Mouse (Mus musculus) lung, postnatal 4 days (tissue): ENCODE measurements at regions not wholly inside any gene's neighbourhood (a gene's known extent, or its start where the extent isn't known, plus 50 kb on each side); places are given as distances from the start of the nearest gene placed in this dataset.

Experiments
- DNase-seq, 2 experiments: peaks; one replicate each; pipeline ENCODE4 v3.0.0; 2021

- DNase-seq: no peak
Measured at GRCm38 (mm10) chr12:77135067-77135466, 102.9 kb upstream of the Fut8 start.

- DNase-seq: no peak
Measured at GRCm38 (mm10) chr12:77134306-77135010, 103.5 kb upstream of the Fut8 start.

GRCm38 (mm10) chr12:77133465-77134305 lies 104.2 kb upstream of the Fut8 start:
- DNase-seq: no peak

- peak in 1 of 2 experiments; percentile 34 for DNase-seq
Measured at GRCm38 (mm10) chr12:77131328-77131727, 106.6 kb upstream of the Fut8 start.

GRCm38 (mm10) chr12:77130526-77130925 lies 107.4 kb upstream of the Fut8 start:
- DNase-seq: peak; percentile 41 to 66

- DNase-seq: no peak
Measured at GRCm38 (mm10) chr12:77124267-77124666, 113.7 kb upstream of the Fut8 start.

GRCm38 (mm10) chr12:77113516-77113915 lies 124.4 kb upstream of the Fut8 start:
- no peak for DNase-seq

GRCm38 (mm10) chr12:77112133-77112532 lies 125.8 kb upstream of the Fut8 start:
- DNase-seq: no peak

- no peak for DNase-seq
Measured at GRCm38 (mm10) chr12:77107251-77107650, 130.7 kb upstream of the Fut8 start.

GRCm38 (mm10) chr12:77105887-77106600 lies 131.9 kb upstream of the Fut8 start:
- no peak for DNase-seq

- no peak for DNase-seq
Measured at GRCm38 (mm10) chr12:77100482-77100881, 137.4 kb upstream of the Fut8 start.

GRCm38 (mm10) chr12:77099521-77099920 lies 137.5 kb upstream of the Max start:
- DNase-seq: no peak

- no peak for DNase-seq
Measured at GRCm38 (mm10) chr12:77098821-77099220, 136.8 kb upstream of the Max start.

GRCm38 (mm10) chr12:77097831-77098230 lies 135.8 kb upstream of the Max start:
- DNase-seq: no peak

- DNase-seq: no peak
Measured at GRCm38 (mm10) chr12:77096461-77096860, 134.5 kb upstream of the Max start.

GRCm38 (mm10) chr12:77094999-77095915 lies 133.3 kb upstream of the Max start:
- DNase-seq: no peak

- no peak for DNase-seq
Measured at GRCm38 (mm10) chr12:77094168-77094567, 132.2 kb upstream of the Max start.

- DNase-seq: peak; percentile 75 to 76
Measured at GRCm38 (mm10) chr12:77092741-77093140, 130.7 kb upstream of the Max start.

- no peak for DNase-seq
Measured at GRCm38 (mm10) chr12:77092143-77092542, 130.1 kb upstream of the Max start.

GRCm38 (mm10) chr12:77091700-77092099 lies 129.7 kb upstream of the Max start:
- DNase-seq: no peak

- no peak for DNase-seq
Measured at GRCm38 (mm10) chr12:77090525-77090924, 128.5 kb upstream of the Max start.

GRCm38 (mm10) chr12:77089624-77090278 lies 127.8 kb upstream of the Max start:
- DNase-seq: no peak
